Mouse (Mus musculus): ENCODE measurements around the gene Tmem232. TPM values are rescaled to one million over a fixed set of nuclear protein-coding genes. Genes with fewer than 3 reads are reported as not detected.
A peak's percentile ranks its signal among the peaks of the same experiment; 100 is the strongest.
"Not testable (repeated sequence)": the region's sequence is repeated elsewhere in the genome, so short reads cannot be mapped to it uniquely, and the experiment has no call there.

Gene Tmem232
- total and polyA plus RNA-seq, 2 experiments from 2014 or later, result 0.18 TPM; not detected in 1

GRCm38 (mm10) chr17:65527529-65527928 is 13.1 kb downstream of the Tmem232 start:
- Histone ChIP-seq H3K4me1 (ENCODE audit: control insufficient read depth, insufficient read depth) (no peaks in the 10 kb centered on the region; the same call in 1 of the 2 replicates), H3K27me3 (ENCODE audit: control insufficient read depth, insufficient read depth, low read length) (no peaks in the 10 kb centered on the region), H3K9me3 (replicated peaks; ENCODE audit: control insufficient read depth, low read length) (no peaks in the 10 kb centered on the region), H3K9ac (replicated peaks; ENCODE audit: low read depth, low read length) (no peak overlapping the region), H3K27ac (ENCODE audit: low read depth) (peak overlapping the region; percentile 51; the same call in 1 of the 2 replicates), H3K4me2 (ENCODE audit: low read depth, low read length) (no peak overlapping the region), H3K36me3 (replicated peaks; ENCODE audit: control insufficient read depth, insufficient read depth, low read length) (no peaks in the 10 kb centered on the region), H3K4me3 (ENCODE audit: low read depth, low read length) (no peak overlapping the region)
- 33% methylated on average over 5 of the region's 5 CpGs for WGBS
- TF ChIP-seq CTCF (IDR thresholded peaks at IDR 0.05; ENCODE audit: low read depth) (no peak), EP300 (IDR thresholded peaks at IDR 0.05; ENCODE audit: low read depth) (no peak)
- ATAC-seq (ENCODE audit: insufficient read depth, low read depth) (peak; percentile 60), DNase-seq (ENCODE audit: low spot score) (peak; percentile 42)

- Histone ChIP-seq H3K4me2 (ENCODE audit: low read depth, low read length) (no peak overlapping the region), H3K27ac (ENCODE audit: low read depth) (no peak overlapping the region), H3K36me3 (replicated peaks; ENCODE audit: control insufficient read depth, insufficient read depth, low read length) (no peaks in the 10 kb centered on the region), H3K9ac (replicated peaks; ENCODE audit: low read depth, low read length) (no peak overlapping the region), H3K4me1 (ENCODE audit: control insufficient read depth, insufficient read depth) (no peaks in the 10 kb centered on the region), H3K4me3 (ENCODE audit: low read depth, low read length) (no peak overlapping the region), H3K27me3 (ENCODE audit: control insufficient read depth, insufficient read depth, low read length) (no peaks in the 10 kb centered on the region), H3K9me3 (replicated peaks; ENCODE audit: control insufficient read depth, low read length) (no peaks in the 10 kb centered on the region)
- no peak for ATAC-seq (ENCODE audit: insufficient read depth, low read depth)
- WGBS, result 82% methylated on average over 3 of the region's 3 CpGs
- TF ChIP-seq CTCF (IDR thresholded peaks at IDR 0.05; ENCODE audit: low read depth) (no peak), EP300 (IDR thresholded peaks at IDR 0.05; ENCODE audit: low read depth) (no peak)
- no peak for DNase-seq (ENCODE audit: low spot score)
Measured at GRCm38 (mm10) chr17:65513517-65513916, 27.1 kb downstream of the Tmem232 start.

GRCm38 (mm10) chr17:65484654-65485053 is 55.9 kb downstream of the Tmem232 start:
- WGBS, result 62% methylated on average over 10 of the region's 10 CpGs
- H3K36me3 ChIP-seq (replicated peaks; ENCODE audit: control insufficient read depth, insufficient read depth, low read length), result no peaks in the 10 kb centered on the region

GRCm38 (mm10) chr17:65476747-65477146 is 63.8 kb downstream of the Tmem232 start:
- Histone ChIP-seq H3K4me3 (ENCODE audit: low read depth, low read length) (no peak overlapping the region), H3K9me3 (replicated peaks; ENCODE audit: control insufficient read depth, low read length) (no peaks in the 10 kb centered on the region), H3K4me2 (ENCODE audit: low read depth, low read length) (no peak overlapping the region), H3K9ac (replicated peaks; ENCODE audit: low read depth, low read length) (no peak overlapping the region), H3K27ac (ENCODE audit: low read depth) (no peak overlapping the region), H3K27me3 (ENCODE audit: control insufficient read depth, insufficient read depth, low read length) (no peaks in the 10 kb centered on the region), H3K4me1 (ENCODE audit: control insufficient read depth, insufficient read depth) (no peaks in the 10 kb centered on the region), H3K36me3 (replicated peaks; ENCODE audit: control insufficient read depth, insufficient read depth, low read length) (no peaks in the 10 kb centered on the region)
- TF ChIP-seq CTCF (IDR thresholded peaks at IDR 0.05; ENCODE audit: low read depth), result 0 out of 2 replicates have a peak, but pooled peaks have one; percentile 4
- TF ChIP-seq EP300 (IDR thresholded peaks at IDR 0.05; ENCODE audit: low read depth), result no peak
- DNase-seq (ENCODE audit: low spot score), result no peak
- no peak for ATAC-seq (ENCODE audit: insufficient read depth, low read depth)
- 90% methylated on average over 10 of the region's 10 CpGs for WGBS

More at GRCm38 (mm10) chr17:65484654-65485053, 55.9 kb downstream of the Tmem232 start:
- no peak for DNase-seq (ENCODE audit: low spot score)
- no peak for ATAC-seq (ENCODE audit: insufficient read depth, low read depth)
- Histone ChIP-seq H3K27ac (ENCODE audit: low read depth) (no peak overlapping the region), H3K4me2 (ENCODE audit: low read depth, low read length) (no peak overlapping the region), H3K9me3 (replicated peaks; ENCODE audit: control insufficient read depth, low read length) (no peaks in the 10 kb centered on the region), H3K4me3 (ENCODE audit: low read depth, low read length) (no peak overlapping the region), H3K27me3 (ENCODE audit: control insufficient read depth, insufficient read depth, low read length) (no peaks in the 10 kb centered on the region), H3K4me1 (ENCODE audit: control insufficient read depth, insufficient read depth) (no peaks in the 10 kb centered on the region), H3K9ac (replicated peaks; ENCODE audit: low read depth, low read length) (no peak overlapping the region)
- TF ChIP-seq CTCF (IDR thresholded peaks at IDR 0.05; ENCODE audit: low read depth) (no peak), EP300 (IDR thresholded peaks at IDR 0.05; ENCODE audit: low read depth) (no peak)

GRCm38 (mm10) chr17:65450818-65451217 is 89.8 kb downstream of the Tmem232 start:
- Histone ChIP-seq H3K27me3 (ENCODE audit: control insufficient read depth, insufficient read depth, low read length) (no peaks in the 10 kb centered on the region), H3K9ac (replicated peaks; ENCODE audit: low read depth, low read length) (no peak overlapping the region), H3K27ac (ENCODE audit: low read depth) (no peak overlapping the region), H3K36me3 (replicated peaks; ENCODE audit: control insufficient read depth, insufficient read depth, low read length) (no peaks in the 10 kb centered on the region), H3K4me1 (ENCODE audit: control insufficient read depth, insufficient read depth) (no peaks in the 10 kb centered on the region), H3K9me3 (replicated peaks; ENCODE audit: control insufficient read depth, low read length) (no peaks in the 10 kb centered on the region), H3K4me2 (ENCODE audit: low read depth, low read length) (no peak overlapping the region), H3K4me3 (ENCODE audit: low read depth, low read length) (no peak overlapping the region)
- DNase-seq (ENCODE audit: low spot score) (no peak), ATAC-seq (ENCODE audit: insufficient read depth, low read depth) (no peak)
- no peak for TF ChIP-seq EP300 (IDR thresholded peaks at IDR 0.05; ENCODE audit: low read depth)
- no peak for TF ChIP-seq CTCF (IDR thresholded peaks at IDR 0.05; ENCODE audit: low read depth)

GRCm38 (mm10) chr17:65437906-65438305 is 102.7 kb downstream of the Tmem232 start:
- H3K27me3 ChIP-seq (ENCODE audit: control insufficient read depth, insufficient read depth, low read length); H3K9me3 ChIP-seq (replicated peaks; ENCODE audit: control insufficient read depth, low read length); H3K4me1 ChIP-seq (ENCODE audit: control insufficient read depth, insufficient read depth); H3K27ac ChIP-seq (ENCODE audit: low read depth); ATAC-seq (ENCODE audit: insufficient read depth, low read depth); DNase-seq (ENCODE audit: low spot score); H3K4me2 ChIP-seq (ENCODE audit: low read depth, low read length); H3K9ac ChIP-seq (replicated peaks; ENCODE audit: low read depth, low read length); H3K4me3 ChIP-seq (ENCODE audit: low read depth, low read length); H3K36me3 ChIP-seq (replicated peaks; ENCODE audit: control insufficient read depth, insufficient read depth, low read length): not testable (repeated sequence)
- WGBS, result 84% methylated on average over 12 of the region's 12 CpGs

Data from heart, postnatal 0 days (tissue).